Mouse (Mus musculus) neural tube, embryonic 10.5 days (tissue): ENCODE results near the gene Sipa1.
"Not testable (repeated sequence)": the region's sequence is repeated elsewhere in the genome, so short reads cannot be mapped to it uniquely, and the experiment has no call there.

ENCODE experiments used
- DNase-seq: peaks from one replicate; pipeline ENCODE4 v3.0.0-alpha.2; 2017; ENCODE audit warnings: low spot score; ENCODE audit errors: extremely low spot score

The Sipa1 gene

DNA sequence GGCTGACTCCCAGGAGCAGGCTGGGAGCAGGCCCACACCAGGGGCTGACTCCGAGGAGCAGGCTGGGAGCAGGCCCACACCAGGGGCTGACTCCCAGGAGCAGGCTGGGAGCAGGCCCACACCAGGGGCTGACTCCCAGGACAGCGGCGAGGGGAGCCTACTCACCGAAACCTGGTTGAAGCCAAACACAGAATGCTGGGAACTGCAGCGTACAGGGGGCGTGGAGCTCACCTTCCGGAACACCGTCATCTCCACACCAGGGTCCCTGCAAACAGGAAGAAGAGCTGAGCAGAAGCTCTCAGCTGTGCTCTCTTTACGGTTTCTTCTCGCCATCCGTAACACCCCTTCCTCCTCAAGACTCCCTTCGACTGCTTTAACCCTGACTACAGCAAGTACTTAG, 23.4 kb upstream of the Sipa1 start:
- not testable (repeated sequence) for DNase-seq

DNA sequence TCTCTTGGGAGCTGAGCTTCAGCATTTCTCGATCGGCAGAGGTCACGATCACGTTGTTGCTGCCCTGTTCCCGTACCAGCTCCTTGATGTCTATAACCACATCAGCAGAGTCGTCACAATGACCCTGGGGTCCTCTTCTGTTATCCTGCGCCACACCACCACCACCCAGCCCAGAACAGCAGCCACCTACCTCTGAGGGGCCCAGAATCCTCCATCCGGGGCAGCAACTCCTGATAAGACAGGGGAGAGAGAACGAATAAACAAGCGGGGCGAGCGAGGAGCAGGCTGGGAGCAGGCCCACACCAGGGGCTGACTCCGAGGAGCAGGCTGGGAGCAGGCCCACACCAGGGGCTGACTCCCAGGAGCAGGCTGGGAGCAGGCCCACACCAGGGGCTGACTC, 22.9 kb upstream of the Sipa1 start:
- no peak for DNase-seq

DNA sequence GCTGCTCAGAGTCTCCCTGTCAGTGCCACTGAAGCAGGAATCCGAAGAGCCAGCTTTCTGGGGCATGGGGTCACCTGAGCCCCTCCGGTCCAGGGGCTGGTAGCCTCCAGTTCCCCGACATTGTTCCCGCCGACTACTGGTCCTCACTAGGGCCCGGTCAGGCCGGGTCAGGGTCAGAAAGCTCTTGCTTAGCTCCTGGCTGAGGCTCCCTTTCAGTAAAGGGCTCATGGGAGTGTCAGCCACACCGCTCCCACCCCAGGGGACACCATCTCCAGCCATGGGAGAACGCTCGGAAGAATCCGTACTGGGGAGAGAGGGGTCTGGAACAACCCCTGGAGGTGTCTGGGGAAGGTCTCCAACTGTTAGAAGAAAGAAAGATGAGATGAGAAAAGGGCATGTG, 22.4 kb upstream of the Sipa1 start:
- DNase-seq = no peak

DNA sequence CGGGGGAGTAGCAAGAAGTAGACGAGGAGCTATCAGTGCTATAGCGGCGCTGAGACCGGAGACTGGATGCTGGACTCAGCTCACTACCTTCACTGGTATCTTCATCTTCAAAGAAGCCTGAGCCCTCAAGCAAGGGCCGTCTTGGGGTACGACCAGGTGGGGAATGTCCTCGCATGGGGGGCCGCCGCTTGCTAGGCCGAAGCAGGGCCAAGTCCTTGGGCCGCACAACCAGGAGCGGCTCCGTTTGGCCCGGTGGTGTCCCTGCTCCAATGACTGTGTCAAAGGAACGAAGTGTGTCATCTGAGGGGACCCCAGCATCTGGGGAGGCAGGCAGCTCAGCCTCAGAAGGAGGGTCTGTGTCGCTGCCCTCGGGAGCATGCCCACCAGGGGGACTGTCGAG, 21.9 kb upstream of the Sipa1 start:
- no peak for DNase-seq

DNA sequence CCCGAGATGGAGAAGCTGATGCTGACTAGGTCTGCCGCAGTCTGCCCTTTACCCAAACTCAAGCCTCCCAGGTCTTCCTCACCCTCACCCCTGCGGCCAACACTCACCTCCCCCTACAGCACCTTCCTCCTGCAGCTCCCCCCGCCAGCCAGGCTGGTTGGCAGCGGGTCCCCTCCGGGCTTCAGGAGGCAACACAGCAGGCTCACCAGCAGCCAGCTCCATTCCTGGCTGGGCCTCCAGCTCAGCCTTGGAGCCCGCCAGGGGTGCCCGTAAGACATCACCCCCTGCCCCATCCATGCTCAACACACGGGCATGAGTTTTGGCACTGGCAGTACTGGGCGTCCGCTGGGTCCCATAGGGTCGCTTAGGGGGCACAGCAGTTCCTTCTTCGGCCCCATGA, 21.5 kb upstream of the Sipa1 start:
- DNase-seq = no peak

DNA sequence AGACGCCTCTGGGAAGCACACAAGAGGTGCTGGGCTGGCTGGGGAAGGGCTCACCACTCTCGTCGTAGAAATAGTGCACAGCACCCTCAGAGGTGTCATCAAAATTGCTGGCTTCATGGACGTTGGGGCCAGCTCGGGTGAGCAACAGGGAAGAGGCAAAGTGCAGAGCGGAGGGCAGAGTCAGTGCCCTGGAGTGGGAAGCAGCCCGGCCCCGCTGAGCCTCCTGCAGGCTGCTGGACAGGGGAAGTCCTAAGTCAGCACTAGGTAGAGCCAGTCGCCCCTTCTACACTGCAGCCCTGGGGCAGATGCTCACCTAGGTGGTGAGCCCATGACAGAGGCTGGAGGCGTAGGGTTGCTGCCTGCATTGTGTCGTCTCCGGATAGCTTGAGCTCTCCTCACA, 20.7 kb upstream of the Sipa1 start:
- no peak for DNase-seq

DNA sequence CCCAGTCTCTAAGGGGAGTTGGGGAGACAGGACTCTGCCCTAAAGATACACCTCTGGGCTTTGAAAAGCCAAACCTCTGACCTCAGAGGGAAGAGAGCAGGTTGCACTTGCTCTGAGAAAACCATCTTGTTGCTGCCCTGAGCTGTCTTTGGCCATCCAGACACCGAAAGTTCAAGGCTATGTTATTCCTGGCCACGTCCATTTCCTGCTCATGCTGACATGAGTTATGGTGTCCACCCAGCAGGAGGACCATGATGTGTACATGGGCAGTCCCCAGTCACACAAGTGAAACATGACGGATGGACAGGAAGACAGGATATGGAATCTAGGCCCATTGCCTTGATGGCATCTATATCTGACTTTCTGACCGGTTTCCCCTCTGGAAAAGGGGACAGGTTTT, 16.9 kb upstream of the Sipa1 start:
- DNase-seq = no peak

DNA sequence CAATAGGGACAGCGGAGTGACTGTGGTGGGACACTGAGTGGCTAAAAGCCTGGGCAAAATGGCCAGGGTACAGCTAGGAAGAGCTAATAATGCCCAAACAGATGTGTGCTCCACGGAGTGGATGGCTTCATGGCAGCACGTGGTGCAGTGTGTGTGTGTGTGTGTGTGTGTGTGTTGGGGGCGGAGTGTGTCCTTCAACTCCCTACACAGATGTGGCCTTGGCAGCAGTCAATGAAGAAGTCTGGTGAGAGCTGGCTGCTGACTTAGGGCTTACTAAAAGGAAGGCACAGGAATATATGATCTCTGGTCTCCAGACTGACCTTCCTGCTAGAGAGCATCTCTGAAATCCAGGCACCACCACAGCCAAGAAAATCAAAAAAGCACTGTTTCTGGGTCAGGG, 4.9 kb upstream of the Sipa1 start:
- no peak for DNase-seq

DNA sequence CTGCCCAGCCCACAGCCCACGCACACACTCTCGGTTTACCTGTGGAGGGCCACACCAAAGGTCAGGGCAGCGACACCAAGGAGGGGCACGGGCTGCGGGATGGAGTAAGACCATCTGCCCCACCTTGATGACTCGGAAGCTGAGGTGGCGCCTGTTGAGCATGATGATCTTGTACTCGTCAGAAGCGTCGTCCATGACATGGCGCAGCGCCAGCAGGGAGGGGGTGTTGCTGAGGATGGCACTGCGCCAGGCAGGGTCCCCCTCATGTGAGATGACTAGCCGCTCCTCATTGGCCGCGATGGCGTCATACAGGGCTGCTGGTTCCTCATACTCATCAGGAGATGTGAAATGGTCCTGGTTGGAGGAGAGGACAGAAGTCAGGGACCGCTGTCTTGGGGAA, 2.9 kb upstream of the Sipa1 start:
- DNase-seq = no peak

DNA sequence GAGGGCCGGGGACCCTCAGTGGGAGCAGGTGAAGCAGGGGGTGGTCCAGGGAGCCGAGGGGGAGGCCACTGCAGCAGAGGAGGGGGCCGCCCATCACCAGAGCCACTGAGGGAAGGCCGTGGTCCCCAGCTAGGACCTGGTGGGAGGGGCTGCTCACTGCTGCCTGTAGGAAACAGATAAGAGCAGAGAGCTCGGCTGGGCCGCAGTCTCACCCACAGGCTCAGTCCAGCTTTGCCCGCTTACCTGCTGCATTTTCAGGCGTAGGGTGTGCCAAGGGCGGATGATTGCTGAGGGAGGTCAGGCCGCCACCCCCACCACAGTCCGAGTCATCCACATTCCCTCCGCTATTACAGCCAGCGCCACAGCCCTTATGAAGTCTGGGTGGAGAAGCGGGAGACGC, 2.0 kb upstream of the Sipa1 start:
- DNase-seq = no peak

DNA sequence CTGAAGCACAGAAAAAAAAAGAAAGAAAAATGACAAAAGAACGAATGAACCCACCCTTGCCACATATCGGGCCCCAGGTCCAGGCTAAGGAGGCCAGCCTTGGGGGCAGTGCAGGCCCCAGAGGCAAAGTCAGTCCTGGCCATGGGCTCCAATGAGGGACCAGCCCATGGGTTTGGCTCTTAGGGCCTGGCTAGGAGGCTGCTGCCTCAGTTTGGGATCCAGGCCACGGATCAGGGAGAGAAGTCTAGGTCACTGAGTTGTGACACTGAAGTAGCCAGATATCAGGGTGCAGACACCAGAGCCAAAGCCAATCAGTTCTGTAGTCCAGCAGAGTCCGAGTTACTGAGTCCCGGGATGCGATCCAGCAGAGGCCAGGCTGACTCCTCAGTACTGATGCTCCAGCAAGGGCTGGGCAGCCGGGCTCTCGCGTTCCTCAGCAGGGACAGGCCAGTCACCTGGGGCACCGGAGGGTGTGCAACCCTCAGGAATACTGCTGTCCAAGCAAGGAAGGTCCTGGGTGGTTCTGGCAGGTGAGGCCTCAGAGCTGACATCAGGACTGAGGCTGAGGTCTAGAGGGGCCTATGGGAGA, 1.3 kb upstream of the Sipa1 start:
- no peak for DNase-seq

DNA sequence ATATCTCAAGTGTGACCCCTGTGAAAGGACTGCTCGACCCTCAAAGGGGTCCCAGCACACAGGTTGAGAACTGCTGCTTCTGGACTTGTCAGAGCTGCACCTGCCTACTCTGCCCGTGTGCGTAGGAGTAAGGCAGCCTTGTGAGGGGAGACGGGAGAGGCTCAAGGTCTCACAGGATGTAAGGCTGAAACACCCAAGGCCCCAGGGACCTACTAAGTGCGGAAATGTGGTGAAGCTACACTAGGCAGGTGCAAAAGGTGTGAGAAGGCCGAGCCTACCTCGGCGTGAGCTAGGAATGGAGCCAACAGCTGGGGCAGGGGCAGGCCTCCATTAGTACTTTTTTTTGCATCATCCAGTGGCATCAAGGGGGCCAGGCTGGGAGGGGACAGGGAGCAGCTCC, 1.2 kb downstream of the Sipa1 start:
- no peak for DNase-seq

DNA sequence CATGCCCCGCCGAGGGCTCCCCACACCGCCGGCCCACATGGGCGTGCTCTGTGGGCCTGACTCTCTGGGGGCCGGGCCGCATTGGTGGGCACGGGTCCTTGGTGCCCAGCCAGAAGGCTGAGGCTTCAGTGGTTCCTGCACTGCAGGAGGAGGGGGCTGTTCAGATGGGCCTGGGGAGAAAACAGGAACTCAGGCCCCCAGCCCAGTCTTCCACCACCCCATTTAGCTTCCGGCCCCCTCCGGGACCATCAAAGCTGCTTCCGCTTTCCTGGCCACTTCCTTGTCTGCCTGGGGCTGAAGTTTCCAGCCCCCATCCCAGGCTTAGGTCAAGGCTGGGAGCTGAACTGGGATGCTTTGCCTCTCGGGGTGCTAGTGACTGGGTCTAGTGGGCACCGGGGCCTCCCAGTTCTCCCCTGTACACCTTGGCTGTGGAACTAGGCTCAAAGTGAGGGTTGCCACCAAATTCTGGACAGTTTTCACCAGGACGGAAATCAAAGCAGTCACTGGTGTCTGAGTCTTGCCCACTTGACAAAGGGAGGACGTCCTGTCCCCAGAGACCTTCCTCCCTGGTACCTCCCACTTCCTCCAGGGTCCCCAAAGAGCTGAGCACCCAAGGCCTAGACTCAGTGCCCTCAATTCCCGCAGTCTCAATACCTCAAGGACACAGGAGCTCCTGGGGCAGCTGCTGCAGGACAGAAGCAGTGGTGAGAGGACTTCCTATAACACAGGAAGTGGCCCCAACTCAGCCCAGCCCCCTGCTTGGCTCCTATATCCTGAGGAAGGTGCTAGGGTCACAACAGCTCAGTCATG, 2.4 kb downstream of the Sipa1 start:
- DNase-seq = no peak

DNA sequence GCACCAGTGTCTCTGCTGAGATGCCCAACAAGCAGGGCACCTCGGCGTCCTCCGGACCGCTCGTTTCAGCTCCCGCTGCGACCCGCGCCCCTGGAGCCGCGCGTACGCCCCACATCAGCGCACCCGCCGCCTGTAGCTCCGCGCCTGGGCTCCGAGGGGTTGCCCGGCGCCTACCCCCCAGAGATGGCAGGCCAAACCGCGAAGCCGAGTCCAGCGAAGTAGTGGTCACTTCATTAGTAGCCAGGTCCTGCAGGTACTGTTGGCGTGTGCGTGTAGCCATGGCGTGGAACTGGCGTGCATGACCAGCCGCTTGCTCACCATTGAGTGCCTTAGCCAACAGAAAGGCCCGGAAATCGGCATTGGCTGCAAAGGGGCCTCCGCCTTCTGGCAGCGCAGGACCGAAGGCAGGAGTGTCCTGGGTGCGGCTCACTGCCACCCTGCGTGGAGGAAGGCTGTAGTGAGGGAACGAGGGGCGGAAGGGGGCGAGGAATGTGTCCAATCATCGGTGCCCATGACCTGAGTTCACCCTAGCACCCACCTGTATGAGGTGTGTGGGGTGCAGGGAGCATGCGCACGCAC, 8.7 kb downstream of the Sipa1 start:
- DNase-seq = peak; percentile 44

DNA sequence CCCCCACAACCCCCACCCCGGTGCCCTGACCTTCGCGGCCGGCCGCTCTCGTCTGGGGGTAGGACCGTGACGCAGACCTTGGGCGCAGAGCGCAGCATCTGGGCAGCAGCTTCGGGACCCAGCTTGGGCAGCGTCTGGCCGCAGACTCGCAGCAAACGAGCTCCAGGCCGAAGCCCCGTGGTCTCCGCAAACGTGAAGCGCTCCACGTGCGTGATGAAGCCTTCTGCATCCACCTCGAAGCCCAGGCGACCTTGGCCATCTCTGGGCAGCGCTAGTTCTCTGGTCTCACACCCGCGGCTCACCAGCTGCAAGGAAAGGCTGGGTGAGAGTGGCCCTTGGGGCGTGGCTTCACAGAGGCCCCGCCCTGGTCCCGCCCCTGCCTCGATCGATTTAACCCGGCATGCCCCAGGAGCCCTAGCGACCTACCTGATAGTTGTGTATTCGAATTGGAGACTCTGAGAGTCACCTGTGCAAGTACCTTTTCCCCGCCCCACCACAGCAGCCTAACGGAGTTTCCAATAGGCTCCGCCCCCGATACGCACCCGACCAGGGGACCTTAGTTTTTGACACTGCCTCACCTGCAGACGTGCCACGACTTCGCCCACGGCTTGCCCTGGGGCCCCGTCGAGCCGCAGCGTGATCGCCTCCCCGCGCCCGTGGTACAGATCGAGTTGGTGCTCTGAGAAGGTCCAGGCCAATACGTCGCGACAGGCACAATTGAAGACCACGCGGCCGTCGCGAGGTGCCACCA, 9.4 kb downstream of the Sipa1 start:
- peak; percentile 75 for DNase-seq

DNA sequence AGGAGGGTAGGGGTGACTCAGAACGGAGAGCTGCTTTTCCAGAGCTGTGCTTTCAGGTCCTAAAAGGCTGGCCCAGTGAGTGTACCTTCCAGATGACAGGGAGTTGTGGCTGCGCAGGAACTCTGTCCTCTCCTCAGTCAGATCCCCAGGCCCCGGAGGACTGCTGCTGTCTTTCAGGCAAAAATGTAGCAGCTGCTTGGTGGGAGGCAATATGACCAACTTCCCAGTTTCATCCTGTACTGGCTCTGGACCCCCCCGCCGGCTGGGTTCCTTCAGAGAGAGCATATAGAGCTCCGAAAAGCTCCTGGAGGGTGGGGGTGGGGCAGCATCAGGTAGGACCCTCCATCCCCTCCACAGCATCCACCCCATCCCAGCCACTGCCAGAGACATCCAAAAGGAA, 10.9 kb downstream of the Sipa1 start:
- no peak for DNase-seq

DNA sequence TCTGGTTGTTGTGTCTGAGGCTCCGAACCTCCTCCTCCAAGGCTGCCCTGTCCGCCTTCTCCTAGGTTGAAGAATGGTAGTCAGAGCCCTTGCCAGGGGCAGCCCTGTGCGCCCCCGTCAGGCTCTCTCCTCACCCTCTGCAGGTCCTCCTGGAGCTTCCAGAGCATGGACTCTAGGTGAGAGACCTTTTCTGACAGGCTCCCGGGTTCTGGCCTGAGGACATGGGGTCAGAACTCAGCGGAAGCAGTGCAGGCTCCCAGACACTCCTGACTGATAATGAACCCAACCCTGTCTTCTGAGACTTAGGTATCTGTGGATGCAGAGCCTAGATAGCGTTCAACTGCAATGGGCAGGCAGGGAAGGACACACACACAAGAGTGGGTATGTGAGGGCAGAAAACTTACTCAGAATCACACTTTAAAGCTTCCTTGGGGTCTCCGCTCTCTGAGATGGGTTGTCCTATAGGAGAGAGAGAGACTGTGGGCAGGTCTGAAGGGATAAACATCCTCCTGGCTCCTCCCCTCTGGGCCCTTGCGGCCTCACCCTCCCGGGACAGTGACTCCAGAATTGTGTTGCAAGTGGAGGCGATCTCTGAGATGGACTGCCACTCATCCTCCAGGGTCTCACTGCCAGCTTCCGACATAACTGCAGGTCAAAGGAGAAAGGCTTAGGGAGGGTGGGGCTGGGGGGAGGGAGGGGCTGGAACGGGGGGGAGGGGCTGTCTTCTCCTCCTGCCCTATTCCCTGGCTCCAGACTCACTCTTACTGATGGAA, 11.8 kb downstream of the Sipa1 start:
- no peak for DNase-seq

DNA sequence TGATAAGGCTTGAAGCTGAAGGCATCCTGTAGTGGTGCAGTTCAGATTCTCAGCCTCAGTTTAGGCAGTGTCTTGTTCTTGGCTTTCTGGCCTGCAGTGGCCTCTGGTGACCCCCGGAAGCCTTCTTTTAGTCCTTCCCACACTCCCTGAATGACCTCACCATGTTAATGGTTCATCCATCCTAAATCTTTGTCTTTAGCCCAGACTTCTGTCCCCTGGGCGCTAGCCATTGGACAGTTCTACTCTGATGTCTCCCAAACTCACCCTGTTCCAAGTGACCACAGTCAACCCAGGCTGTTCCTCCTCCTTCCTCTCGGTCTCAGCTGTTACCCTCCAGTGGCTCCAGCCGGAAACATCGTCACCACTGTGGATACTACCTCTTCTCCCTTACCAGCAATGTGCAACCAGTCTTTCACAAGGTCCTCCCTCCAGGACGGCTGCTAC, 14.2 kb downstream of the Sipa1 start:
- DNase-seq = no peak

DNA sequence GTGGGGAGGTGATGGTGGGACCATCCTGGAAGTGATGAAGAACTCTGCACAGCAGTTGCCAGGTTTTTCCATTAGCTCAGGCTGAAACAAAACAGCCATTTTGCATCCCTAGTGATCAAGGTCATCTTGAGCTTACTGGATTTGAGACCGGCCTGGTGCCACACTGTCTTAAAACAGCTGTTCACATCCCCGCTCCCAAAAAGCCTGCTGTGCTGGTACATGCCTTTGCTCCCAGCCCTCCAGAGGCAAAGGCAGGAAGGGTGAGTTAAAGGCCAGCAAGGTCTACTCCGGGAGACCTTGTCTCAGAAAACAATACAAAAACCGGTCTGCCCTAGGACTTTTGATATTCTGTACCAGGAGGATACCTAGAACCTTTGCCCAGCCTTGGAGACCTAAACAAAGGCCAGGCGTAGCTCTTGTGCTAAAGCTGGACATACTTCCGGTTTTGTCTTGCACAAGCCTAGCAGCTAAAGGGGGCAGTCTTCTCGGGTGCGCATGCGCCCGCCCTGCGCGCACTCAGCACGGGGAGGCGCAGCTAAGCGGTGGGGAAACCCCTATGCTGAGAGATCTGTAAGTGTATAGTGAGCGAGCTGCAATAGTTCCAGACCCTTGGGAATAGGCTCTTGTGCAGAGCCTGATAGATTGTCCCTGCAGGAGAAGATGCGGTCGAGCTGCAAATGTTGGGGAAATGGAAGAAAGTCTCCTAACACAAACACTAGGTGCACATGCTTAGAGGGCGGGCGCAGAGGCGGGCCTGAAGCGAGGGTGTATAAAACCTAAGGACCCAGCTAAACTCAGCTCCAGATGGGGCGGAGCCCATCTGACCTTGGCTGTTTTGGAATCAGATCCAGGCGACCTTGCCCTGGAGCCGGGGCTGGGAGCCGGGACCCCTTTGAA, 14.9 kb downstream of the Sipa1 start:
- DNase-seq = peak; percentile 79

DNA sequence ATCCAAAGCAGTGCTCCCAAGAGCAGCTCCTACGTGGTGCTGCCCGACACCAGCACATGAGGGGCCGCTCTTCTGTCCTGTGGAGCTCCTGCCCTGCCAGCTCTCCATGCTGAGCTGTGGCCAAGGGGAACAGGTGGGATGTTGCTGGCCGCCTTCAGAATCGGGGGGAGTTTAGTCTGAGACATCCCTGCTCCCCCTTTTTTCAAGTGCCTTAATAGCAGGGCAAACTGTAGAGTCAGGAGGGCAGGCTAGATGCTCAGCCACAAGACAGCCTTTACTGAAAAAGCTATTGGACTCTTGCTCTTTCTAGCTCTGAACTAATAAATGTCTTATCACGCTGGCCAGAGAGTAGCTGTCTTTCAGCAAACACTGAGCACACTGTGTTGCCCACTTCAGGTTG, 15.7 kb downstream of the Sipa1 start:
- DNase-seq = no peak
